8 mouse cellular contexts compared by ENCODE assay signal in the genomic region with DNA sequence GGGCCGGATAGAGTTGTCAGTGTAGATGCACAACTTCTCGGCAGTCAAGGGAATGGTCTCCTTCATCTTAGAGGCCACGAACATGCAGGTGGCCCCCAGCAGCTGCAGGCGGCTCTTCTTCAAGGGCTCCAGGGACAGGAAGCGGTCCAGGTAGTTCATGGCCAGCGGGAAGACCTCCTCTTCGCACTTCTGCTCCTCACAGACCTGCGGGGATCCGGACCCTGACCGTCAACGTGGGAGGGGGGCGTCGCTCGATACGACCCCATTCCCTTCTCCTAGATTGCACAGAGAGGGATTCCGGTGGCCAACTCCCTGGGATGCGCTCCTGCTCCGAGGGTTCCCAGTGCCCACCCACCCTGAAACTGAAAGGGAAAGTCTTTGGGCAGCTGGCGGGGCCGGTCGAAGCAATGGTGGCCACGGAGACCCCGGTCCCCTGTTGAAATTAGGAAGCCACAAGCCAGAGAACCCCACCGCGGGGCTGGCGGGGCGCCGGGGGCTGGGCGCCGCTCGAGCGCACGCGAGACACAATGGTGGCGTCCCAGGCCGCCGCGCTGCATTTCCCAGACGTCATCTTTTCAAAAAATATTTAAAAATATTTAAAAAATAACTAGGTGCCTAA. TPM values are rescaled to one million over a fixed set of nuclear protein-coding genes. Genes with fewer than 3 reads are reported as not detected.
DNase-seq lines count a peak whose midpoint lies in the region; ATAC-seq and TF ChIP-seq lines count a peak whose summit lies in the region.

No protein-coding gene starts in this region.

- peaks cover 3% of the 10 kb centered on the region; the same call in 1 of the 2 replicates for H3K27me3 ChIP-seq in cerebellum, adult 2 months (ENCODE audit: control insufficient read depth, insufficient read depth, low read length)
- H3K27me3 ChIP-seq in forebrain, embryonic 12.5 days, result peaks cover 21% of the 10 kb centered on the region
- peaks cover 8% of the 10 kb centered on the region; the same call in 1 of the 2 replicates for H3K27me3 ChIP-seq in intestine, postnatal 0 days (replicated peaks; ENCODE audit: control insufficient read depth, insufficient read depth, low read length)

- TF ChIP-seq CTCF in cerebellum, adult 2 months (IDR thresholded peaks at IDR 0.05; ENCODE audit: borderline replicate concordance, insufficient read depth, low read depth, low read length), result no peak
- no peak for TF ChIP-seq CTCF in intestine, postnatal 0 days (IDR thresholded peaks at IDR 0.05; ENCODE audit: low read depth)

- peaks cover 44% of the 10 kb centered on the region for H3K36me3 ChIP-seq in forebrain, embryonic 12.5 days (replicated peaks)
- peaks cover 30% of the 10 kb centered on the region; the same call in 1 of the 2 replicates for H3K36me3 ChIP-seq in intestine, postnatal 0 days (ENCODE audit: control insufficient read depth, insufficient read depth)

- peak overlapping the region; percentile 96 for H3K4me2 ChIP-seq in forebrain, embryonic 12.5 days
- peak overlapping the region; percentile 92 for H3K4me2 ChIP-seq in intestine, postnatal 0 days (replicated peaks; ENCODE audit: low read depth)

- H3K4me1 ChIP-seq in cerebellum, adult 2 months (ENCODE audit: control insufficient read depth, insufficient read depth, low read length), result peaks cover 27% of the 10 kb centered on the region
- peaks cover 65% of the 10 kb centered on the region for H3K4me1 ChIP-seq in forebrain, embryonic 12.5 days
- H3K4me1 ChIP-seq in intestine, postnatal 0 days (replicated peaks; ENCODE audit: control insufficient read depth, insufficient read depth, low read length), result peaks cover 20% of the 10 kb centered on the region

- no peak for ATAC-seq in forebrain, embryonic 12.5 days (ENCODE audit: low FRiP score)
- no peak for ATAC-seq in intestine, postnatal 0 days

- H3K9me3 ChIP-seq in forebrain, embryonic 12.5 days, result no peaks in the 10 kb centered on the region
- no peaks in the 10 kb centered on the region for H3K9me3 ChIP-seq in intestine, postnatal 0 days (ENCODE audit: control insufficient read depth)

- no peak for TF ChIP-seq POLR2A in cerebellum, adult 2 months (IDR thresholded peaks at IDR 0.05; ENCODE audit: borderline replicate concordance, insufficient read depth, low read length)

- H3K9ac ChIP-seq in forebrain, embryonic 12.5 days, result peak overlapping the region; percentile 90
- H3K9ac ChIP-seq in intestine, postnatal 0 days (ENCODE audit: low read depth, low read length), result peak overlapping the region; percentile 52

- DNase-seq in cerebellum, adult 2 months, result no peak
- DNase-seq in cerebellum, postnatal 4 days (ENCODE audit: low spot score in 2 of 2), result no peak
- peak; percentile 29 for DNase-seq in 3T3-L1 (ENCODE audit: low read depth, low spot score)
- peak; percentile 14 for DNase-seq in mesoderm, embryonic 11.5 days (ENCODE audit: low read depth, low spot score)
- no peak for DNase-seq in right cerebral cortex, postnatal 14 days
- no peak for DNase-seq in yolk sac, embryonic 10.5 days (ENCODE audit: low spot score)

- peak overlapping the region; percentile 87 for H3K4me3 ChIP-seq in cerebellum, adult 2 months (replicated peaks; ENCODE audit: insufficient read depth, low read depth, low read length)
- peak overlapping the region; percentile 69 for H3K4me3 ChIP-seq in forebrain, embryonic 12.5 days (replicated peaks)
- peak overlapping the region; percentile 64 for H3K4me3 ChIP-seq in intestine, postnatal 0 days (ENCODE audit: low read depth, low read length)

- H3K27ac ChIP-seq in cerebellum, adult 2 months (ENCODE audit: insufficient read depth, low read length), result peak overlapping the region; percentile 42
- peak overlapping the region; percentile 96 for H3K27ac ChIP-seq in forebrain, embryonic 12.5 days
- no peak overlapping the region for H3K27ac ChIP-seq in intestine, postnatal 0 days (ENCODE audit: low read depth, low read length)

- 1% methylated on average over 39 of the region's 39 CpGs for WGBS in cerebellum, adult 2 months
- WGBS in forebrain, embryonic 12.5 days, result under 1% methylated on average over 38 of the region's 39 CpGs
- 2% methylated on average over 39 of the region's 39 CpGs for WGBS in intestine, postnatal 0 days

RNA-seq across cellular contexts. Expression of a gene that starts 1.7 kb away (rescaled TPM):
- 21.8 and 23.1 TPM in 2 replicates for polyA plus RNA-seq in cerebellum, adult 2 months (2012; rRNA removed)
- polyA plus RNA-seq in forebrain, embryonic 12.5 days (2016; fragmentation: Nextera tagmentation; extraction: Ambion mirVana), result 214 and 257 TPM in 2 replicates
- 41.5 and 42.9 TPM in 2 replicates for polyA plus RNA-seq in intestine, postnatal 0 days (2015; fragmentation: Nextera tagmentation; extraction: Ambion mirVana)

RNA-seq across cellular contexts. Expression of a gene that starts 23.1 kb away (rescaled TPM):
- 38.0 and 45.8 TPM in 2 replicates for polyA plus RNA-seq in cerebellum, adult 2 months (2012; rRNA removed)
- 32.6 and 34.0 TPM in 2 replicates for polyA plus RNA-seq in forebrain, embryonic 12.5 days (2016; fragmentation: Nextera tagmentation; extraction: Ambion mirVana)
- polyA plus RNA-seq in intestine, postnatal 0 days (2015; fragmentation: Nextera tagmentation; extraction: Ambion mirVana), result 16.2 and 21.1 TPM in 2 replicates

RNA-seq across cellular contexts. Expression of a gene that starts 41.7 kb away (rescaled TPM):
- polyA plus RNA-seq in cerebellum, adult 2 months (2012; rRNA removed), result not detected in 2 replicates
- polyA plus RNA-seq in forebrain, embryonic 12.5 days (2016; fragmentation: Nextera tagmentation; extraction: Ambion mirVana), result 69.9 and 94.0 TPM in 2 replicates
- 51.7 and 76.9 TPM in 2 replicates for polyA plus RNA-seq in intestine, postnatal 0 days (2015; fragmentation: Nextera tagmentation; extraction: Ambion mirVana)

Comparison
In these comparisons a context has a peak if more than half of its experiments do, and no peak if none do; other contexts are left out.
1. DNase-seq: peak in 3T3-L1 (single experiment) and mesoderm, embryonic 11.5 days (single experiment); none in cerebellum, adult 2 months (0 of 2), cerebellum, postnatal 4 days (0 of 2), right cerebral cortex, postnatal 14 days (single experiment) and yolk sac, embryonic 10.5 days (single experiment).
2. RNA of a gene that starts 41.7 kb away (polyA plus RNA-seq): 69.9 to 94.0 TPM in forebrain, embryonic 12.5 days and 51.7 to 76.9 TPM in intestine, postnatal 0 days; not detected in cerebellum, adult 2 months; every median in the first group is over 10 times any median in the second.
3. Peak in every context shown above with its lines, with median percentiles within 50 percentile points of each other: H3K4me3 ChIP-seq.